Mouse (Mus musculus) brain, adult 2 months (tissue): Measurements from ENCODE around the gene Mcidas.
A peak's percentile ranks its signal among the peaks of the same experiment; 100 is the strongest.

Experiments used
- DNase-seq: peaks from one replicate; pipeline ENCODE4 v3.0.0; 2011; ENCODE audit warnings: low read depth, low spot score

Mcidas gene

DNA sequence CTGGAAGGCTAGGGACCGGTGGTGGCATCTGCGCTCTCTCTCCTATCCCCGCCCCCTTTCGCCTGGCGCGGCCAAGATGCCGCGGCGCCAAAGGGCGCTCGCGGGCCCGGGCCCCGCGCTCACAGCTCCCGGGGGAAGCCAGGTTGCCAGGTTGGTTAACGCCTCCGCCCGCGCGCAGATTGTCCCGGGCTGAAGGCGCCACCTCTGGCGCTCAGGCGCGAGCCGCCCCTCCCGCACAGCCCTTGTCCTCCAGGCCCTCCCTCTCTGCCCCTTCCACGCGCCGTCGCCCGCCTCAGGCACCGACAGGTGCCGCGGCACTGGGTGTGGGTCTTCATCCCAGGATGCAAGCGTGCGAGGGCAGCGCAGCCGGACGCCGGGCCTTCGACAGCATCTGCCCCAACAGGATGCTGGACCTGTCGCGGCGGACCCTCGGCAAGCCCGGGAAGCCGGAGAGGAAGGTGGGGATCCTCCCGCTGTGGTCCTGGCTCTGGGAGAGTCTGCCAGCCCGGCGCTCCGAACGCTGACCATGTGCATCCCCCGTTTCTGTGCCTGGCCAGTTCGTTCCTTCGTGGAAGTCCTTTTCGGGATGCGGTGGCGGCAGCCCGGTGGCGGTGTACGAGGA is at the start of gene Mcidas:
TSS of gene Mcidas (plus strand) at position 315 of the 622 bp plus-strand sequence.
- DNase-seq: no peak

DNA sequence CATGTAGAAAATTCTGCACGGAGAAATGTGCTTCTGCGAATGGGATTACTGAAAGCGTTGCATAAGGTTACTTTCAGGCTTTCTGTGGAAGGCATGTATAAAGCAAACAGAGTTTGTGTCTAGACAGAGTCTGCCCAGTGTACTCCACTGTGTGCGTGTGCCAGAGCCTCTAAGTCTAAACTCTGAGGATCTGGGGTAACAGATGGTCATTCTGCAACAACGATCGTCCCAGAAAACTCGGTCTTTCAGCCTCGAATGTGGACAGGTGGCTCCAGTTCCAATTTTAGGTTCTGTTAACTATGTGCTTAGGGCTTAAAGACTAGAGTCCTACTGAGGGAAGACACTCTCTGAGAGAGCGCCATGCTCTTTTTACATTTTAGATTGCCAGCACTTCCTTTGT is 48.3 kb upstream of the Mcidas start:
- peak; percentile 84 for DNase-seq

GRCm38 (mm10) chr13:112945900-112946299 is 47.7 kb upstream of the Mcidas start:
- peak; percentile 37 for DNase-seq

DNA sequence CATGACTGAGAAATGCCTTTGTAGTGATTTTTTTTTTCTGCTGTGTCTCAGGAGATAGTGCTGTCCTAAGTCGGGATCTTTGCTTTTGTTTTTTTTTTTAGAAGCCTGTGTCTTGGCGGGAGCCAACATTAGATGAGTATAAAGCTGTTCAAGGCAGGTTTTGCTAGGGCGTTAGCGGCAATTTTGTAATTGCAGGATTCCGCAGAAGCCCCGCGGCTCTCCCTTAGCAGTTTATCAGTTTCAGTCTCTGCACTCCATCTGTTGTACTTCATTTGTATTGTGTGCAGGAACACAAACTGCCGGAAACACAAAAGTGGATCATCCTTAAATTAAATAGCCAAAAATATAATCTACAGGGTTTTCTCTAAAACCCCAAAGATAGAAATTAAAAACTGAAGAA is 39.6 kb upstream of the Mcidas start:
- peak; percentile 39 for DNase-seq

DNA sequence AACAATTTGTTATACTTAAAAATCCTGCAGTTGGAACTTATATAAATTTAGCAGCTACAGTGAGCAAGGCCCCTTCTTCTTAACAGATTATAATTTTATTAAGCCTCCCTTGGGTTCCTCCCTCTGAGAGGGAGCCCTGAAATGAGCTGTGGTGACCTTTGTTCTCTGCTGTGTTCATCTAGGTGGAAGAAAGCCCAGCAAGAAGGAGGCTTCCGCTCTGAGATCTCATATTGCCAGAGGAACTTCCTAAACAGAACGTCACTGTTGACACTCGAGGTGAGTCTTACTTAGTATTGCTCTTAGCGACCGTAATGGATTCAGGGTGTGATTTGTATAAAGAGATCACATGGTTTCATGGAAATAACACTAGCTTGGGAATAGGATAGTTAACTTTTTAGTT is 30.6 kb upstream of the Mcidas start:
- no peak for DNase-seq

- DNase-seq: no peak
Observed at GRCm38 (mm10) chr13:112964421-112964820, 29.2 kb upstream of the Mcidas start.

- no peak for DNase-seq
Observed at GRCm38 (mm10) chr13:112967267-112967666, 26.4 kb upstream of the Mcidas start.

DNA sequence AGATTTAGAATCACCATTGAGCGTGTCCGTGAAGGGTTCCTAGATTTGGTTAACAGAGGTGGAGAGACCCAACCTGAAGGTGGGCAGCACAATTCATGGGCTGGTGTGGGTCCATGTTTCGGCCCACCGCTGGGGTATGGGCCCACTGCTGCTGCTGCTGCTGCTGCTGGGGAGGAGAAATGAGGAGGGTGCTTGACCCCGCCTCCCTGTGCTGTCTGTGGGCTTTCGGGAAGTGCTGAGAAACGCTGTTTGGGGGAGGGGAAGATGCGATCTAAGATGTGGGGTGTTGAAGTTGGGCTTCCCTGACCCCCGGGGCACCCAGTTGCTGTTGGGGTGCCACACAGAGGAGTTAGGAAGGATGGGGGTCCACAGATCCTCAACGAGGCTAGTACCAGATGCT is 16.9 kb upstream of the Mcidas start:
- no peak for DNase-seq

DNA sequence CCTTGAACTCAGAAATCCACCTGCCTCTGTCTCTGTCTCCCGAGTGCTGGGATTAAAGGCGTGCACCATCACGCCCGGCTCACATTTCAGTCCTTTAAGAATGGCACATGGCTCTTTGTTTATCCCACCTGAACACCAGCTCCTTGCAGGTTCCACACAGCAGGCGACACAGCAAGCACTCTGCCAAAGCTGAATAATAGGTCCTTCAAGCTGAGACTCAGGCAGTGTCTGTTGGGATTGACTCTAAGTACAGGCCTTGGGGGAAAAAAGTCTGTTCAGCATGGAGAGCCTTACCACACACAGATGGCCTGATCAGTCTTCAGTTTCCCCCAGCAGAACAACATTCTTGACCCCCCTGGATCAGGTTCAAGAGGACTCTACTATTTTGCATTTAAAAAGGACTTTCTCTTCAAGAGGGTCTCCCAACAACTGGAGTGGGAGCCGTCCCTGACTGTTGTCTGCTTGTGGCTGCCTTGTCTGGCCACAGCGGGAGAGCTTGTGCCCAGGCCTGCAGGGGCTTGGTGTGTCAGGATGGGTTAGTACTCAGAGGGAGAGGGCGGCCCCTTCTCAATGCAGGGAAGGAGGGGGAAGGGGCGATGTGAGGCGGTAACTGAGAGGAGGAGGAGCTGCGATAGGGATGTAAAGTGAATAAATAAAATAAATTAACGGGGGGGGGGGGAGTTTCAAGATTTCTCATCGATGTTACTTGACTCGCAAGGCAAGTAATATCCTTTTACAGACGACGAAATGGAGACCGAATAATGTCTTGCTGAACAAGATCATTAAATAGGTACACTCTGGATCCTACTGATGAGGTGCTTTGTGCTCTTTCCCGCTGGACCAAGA is 7.8 kb upstream of the Mcidas start:
- DNase-seq: no peak

DNA sequence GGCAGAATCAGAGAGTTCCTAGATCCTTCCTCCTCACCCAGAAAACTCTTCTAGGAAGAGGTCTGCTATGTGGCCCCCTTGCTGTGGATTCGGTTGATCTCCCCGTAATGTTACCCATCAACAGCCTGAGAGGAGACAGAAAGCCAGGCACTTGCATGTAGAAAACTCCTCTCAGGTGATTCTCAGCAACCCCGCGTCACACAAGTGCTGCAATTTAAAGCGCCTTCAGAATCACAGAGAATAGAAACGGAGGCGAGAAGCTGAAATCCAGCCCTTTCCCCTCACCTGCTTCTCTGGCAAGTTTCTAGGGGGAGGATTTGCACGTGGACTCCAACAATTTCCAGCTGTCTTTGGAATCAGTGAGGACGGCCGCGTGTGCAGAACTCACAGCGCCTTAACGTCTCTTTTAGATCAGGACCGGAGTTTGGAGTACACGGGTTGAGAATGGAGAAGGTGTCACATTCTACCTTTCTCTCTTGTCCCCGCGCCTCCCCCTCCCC is 7.1 kb upstream of the Mcidas start:
- no peak for DNase-seq

- DNase-seq: peak; percentile 94
Observed at GRCm38 (mm10) chr13:112987532-112987943, 6.1 kb upstream of the Mcidas start, which contains the start of gene Ccno. Gene Ccno, plus strand, starts transcription at chr13:112987802.

- peak; percentile 45 for DNase-seq
Observed at GRCm38 (mm10) chr13:112987991-112988390, 5.7 kb upstream of the Mcidas start.

DNA sequence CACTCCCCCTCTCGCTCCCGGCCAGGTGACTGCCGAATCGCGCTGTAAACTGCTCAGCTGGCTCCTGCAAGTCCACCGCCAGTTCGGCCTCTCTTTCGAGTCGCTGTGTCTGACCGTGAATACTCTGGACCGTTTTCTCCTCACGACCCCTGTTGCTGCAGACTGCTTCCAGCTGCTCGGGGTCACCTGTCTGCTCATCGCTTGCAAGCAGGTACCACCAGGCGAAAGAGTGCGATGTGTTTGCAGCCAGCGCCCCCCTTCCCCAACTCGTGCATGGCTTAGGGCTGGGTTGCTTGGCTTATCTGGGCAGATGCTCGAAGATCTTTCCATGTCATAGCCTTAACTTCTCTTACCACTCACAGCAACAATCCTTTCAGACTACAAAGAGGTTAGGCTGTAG is 4.8 kb upstream of the Mcidas start:
- DNase-seq: no peak

DNA sequence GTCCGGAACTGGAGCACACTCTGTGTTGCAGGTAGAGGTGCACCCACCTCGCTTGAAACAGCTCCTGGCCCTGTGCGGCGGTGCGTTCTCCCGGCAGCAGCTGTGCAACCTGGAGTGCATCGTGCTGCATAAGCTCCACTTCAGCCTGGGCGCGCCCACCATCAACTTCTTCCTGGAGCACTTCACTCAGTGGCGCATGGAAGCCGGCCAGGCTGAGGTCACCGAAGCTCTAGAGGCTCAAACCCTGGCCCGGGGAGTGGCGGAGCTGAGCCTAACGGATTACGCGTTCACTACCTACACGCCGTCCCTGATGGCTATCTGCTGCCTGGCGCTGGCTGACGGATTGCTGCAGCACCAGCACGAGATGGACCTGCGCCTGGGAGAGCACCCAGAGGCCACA is 4.1 kb upstream of the Mcidas start:
- no peak for DNase-seq

DNA sequence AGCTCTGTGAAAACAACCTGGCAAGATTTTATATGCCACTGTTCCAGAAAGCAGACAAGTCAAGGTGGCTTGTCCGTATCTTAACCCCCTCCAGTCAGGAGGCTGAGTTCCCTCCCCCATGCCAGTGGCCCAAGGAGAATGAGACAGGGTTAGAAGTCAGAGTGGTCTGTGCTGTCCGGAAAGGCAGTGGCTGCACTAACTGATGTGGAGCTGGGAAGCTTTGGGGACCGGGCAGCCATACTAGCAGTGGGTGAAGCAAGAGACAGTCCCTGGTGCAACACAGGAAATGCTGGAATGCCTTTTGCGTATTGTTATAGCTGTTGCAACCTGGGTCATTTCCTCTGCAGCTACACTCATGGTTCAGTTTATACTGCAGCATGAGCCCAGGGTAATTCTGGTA is 3.3 kb upstream of the Mcidas start:
- DNase-seq: no peak

DNA sequence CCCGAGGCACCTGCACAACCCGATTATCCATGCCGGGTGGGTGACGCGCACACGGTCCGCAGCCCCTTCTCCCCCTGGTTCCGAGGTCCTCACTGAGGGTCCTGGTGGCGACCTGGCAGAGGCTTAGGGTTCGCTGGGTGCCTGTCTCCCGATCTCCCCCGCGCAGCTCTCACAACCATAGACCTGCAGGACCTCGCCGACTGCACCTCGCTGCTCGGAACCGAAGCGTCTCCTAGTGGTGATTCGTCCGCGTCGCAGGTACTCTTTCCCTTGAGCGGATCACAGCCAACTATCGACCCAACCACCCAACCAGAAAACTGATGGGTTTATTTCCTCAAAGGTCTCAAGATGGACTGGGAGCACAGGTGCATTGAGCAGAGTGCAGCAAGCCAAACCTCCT is 546 bp downstream of the Mcidas start:
- peak; percentile 77 for DNase-seq

DNA sequence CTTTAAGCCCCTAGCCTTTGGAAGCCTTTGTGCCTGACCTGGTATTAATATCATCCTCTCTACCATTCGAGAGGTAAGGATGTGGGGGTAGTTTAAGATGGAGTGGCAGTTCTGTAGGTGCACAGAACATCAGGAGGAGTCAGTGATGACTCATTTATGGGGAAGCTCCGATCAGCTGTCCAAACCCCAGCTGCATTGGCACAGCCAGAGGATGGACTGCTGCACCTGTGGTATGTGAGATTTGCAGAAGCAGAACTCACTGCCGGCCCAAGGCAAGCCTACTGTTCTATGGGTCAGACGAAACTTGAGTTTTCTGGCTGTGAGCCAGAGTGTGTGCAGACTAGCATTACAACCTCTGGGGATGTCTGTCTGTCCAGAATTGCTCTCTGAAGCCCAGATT is 2.8 kb downstream of the Mcidas start:
- DNase-seq: no peak

DNA sequence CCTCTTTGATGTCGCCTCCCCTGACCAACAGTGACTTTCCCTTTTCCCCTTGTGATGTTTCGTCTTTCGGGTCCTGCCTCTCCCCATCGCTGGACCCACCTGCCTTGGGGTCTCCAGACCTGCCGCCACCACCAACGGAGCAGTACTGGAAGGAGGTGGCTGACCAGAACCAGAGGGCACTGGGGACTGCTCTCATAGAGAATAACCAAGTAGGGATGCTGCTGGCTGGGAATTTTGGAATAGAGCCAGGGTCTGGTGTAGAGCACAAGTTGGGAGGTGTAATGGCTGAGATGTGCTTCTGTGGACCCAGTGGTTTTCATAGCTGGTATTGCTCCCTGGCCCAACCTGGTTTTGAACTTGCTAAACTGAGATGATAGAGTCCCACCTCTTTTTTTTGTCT is 3.7 kb downstream of the Mcidas start:
- DNase-seq: no peak

DNA sequence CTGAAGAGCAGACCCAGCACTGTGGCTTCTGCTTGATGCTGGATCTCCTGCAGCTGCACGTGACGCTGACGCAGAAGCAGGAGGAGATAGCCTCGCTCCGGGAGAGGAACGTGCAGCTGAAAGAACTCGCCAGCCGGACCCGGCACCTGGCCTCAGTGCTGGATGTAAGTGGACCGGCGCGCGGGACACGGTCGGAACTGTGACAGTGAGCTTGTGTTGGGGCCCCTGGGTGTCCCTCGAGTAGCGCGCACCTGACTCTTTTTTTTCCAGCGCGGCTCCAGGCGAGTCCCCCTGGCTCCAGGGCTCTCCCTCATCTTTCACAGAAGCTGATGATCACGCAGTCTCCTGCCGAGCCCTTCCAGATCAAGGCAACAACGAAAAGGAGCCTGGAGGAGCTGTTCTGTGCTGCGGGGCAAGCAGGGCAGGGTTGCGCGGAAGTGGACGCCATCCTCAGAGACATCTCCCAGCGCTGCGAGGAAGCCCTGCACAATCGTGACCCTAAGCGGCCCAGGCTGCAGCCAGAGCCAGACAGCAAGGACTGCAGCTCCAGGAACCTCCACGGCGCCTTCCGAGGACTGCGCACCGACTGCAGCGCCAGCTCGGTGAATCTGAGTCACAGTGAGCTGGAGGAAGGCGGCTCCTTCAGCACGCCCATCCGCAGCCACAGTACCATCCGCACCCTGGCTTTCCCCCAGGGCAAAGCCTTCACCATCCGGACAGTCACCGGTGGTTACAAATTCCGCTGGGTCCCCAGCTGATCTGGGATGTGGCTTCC is 5.0 kb downstream of the Mcidas start:
- peak; percentile 81 for DNase-seq

DNA sequence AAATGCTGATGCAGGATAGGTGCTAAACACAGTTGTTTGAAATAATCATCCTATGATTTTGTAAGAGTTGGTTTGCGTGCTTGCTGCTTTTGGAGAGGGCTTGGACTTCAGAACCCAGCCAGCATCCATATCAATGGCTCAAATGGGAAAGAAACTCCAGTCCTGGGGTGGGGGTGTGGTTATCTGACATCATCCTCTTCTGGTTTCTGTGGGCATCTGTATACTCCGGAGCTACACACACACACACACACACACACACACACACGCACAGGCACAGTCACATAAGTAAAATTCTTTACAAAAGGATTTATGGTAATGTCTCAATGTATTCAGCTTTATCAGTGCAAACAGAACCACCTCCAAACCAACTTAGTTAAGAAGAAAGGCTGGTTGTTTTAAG is 6.4 kb downstream of the Mcidas start:
- no peak for DNase-seq

DNA sequence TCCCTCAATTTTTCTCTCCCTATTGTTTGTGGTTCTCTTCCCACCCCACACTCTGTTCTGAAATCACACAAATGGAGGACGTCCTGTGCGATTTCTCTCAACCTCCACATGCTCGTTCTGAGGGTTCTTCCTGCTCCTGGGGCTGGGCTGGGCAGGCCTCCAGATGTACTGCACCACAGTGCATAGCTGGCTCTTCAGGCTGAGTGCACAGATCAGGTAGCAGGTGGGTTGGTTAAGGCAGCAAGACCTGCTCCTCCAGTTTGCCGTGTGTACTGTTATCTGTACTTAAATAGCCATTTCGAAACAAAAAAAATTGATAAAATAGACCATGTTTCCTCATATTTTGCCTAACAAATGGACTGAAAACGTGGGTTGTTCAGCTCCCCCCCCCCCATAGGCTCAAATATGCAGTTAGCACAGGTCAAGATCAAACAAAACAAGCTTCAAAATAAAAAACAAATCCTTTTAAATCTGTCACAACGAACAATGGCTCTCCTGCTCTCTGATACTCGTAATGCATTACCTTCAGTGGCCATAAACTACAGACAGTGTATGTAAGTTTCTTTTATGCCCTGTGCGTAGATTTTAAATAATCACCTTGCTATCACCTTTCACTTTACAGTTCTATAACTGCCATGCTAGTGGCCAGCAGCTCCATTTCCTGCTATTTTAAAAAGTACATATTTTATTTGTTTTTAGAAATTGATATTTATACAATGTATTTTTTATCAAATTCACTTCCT is 7.1 kb downstream of the Mcidas start:
- DNase-seq: no peak

DNA sequence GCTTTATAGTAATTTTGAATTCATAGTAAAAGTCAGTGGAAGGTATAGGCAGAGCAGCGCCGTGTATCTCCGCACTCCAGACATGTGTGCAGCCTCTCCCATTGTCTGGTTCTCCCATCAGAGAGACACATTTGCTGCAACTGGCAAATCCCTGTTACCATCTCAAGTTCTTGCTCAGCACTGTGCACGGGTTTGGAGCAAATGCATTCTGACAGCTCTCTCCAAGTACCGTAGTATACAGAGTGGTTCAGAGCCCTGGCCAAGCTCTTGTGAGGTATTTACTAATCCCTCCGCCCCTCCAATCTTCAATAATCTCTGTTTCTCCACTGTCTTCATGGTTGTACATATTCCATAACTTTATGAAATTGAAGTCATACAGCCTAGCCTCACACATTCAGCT is 19.0 kb downstream of the Mcidas start:
- no peak for DNase-seq
